Mouse (Mus musculus): ENCODE measurements around the gene Ndufa3. TPM values are rescaled to one million over a fixed set of nuclear protein-coding genes. Genes with fewer than 3 reads are reported as not detected.

Ndufa3 gene
- polyA plus RNA-seq, 1 experiment from 2014 or later, result 483 TPM

DNA sequence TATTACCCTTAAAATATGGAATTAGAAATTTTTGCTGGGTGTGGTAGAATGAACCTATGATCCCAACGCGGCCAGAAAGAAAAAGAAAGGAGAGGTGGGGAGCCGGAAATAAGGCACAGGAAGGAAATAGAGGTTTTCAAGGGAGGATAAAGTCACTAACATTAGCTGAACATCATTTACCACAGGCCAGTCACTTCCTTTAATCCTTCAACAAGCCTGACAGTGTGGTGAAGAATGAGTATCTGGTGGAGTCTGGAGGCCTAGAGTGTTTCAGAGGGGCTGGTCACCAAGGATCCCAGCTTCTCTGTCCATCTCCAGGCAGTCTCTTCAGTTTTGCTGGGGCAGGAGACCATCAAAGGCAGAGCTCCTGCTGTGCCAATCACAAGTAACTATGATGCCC lies 6.7 kb upstream of the Ndufa3 start:
- WGBS, result 82% methylated on average over 3 of the region's 3 CpGs

GRCm38 (mm10) chr7:3611006-3611405 lies 6.2 kb upstream of the Ndufa3 start:
- H3K27me3 ChIP-seq, result no peaks in the 10 kb centered on the region
- no peak overlapping the region for H3K4me2 ChIP-seq (replicated peaks)
- no peak overlapping the region for H3K4me3 ChIP-seq (replicated peaks)
- no peaks in the 10 kb centered on the region for H3K4me1 ChIP-seq
- H3K36me3 ChIP-seq, result no peaks in the 10 kb centered on the region
- WGBS, result 87% methylated on average over 13 of the region's 13 CpGs
- no peaks in the 10 kb centered on the region for H3K9me3 ChIP-seq (replicated peaks)
- no peak overlapping the region for H3K9ac ChIP-seq
- ATAC-seq (ENCODE audit: insufficient number of reproducible peaks, low FRiP score, low TSS enrichment, low read depth), result peak; percentile 69; the same call in 1 of the 2 replicates
- H3K27ac ChIP-seq (replicated peaks), result no peak overlapping the region

More for the DNA sequence above, 6.7 kb upstream of the Ndufa3 start:
- no peak overlapping the region for H3K9ac ChIP-seq
- H3K27ac ChIP-seq (replicated peaks), result no peak overlapping the region
- no peak for ATAC-seq (ENCODE audit: insufficient number of reproducible peaks, low FRiP score, low TSS enrichment, low read depth)
- H3K27me3 ChIP-seq, result no peaks in the 10 kb centered on the region
- no peak overlapping the region for H3K4me2 ChIP-seq (replicated peaks)
- H3K4me1 ChIP-seq, result no peaks in the 10 kb centered on the region
- H3K4me3 ChIP-seq (replicated peaks), result no peak overlapping the region
- H3K9me3 ChIP-seq (replicated peaks), result no peaks in the 10 kb centered on the region
- H3K36me3 ChIP-seq, result no peaks in the 10 kb centered on the region

DNA sequence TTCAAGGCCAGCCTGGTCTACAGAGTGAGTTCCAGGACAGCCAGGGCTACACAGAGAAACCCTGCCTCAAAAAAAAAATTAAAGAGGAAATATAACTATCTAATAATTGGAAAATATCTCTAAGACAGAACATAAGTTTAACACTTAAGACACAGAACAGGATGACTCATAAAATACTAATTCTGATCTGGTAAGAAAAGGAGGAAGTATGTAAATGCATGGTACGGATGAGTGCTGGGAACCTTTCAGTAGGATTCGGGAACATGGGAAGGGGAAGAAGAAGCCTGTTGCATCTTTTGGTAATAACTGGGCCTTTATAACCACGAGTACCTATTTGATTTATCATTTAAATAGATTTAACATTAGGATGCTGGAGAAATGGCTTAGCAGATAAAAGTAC lies 3.2 kb upstream of the Ndufa3 start:
- Histone ChIP-seq H3K4me2 (replicated peaks) (no peak overlapping the region), H3K27me3 (no peaks in the 10 kb centered on the region), H3K9ac (no peak overlapping the region), H3K4me3 (replicated peaks) (no peak overlapping the region), H3K4me1 (peaks cover 6% of the 10 kb centered on the region; the same call in 1 of the 2 replicates), H3K36me3 (no peaks in the 10 kb centered on the region), H3K9me3 (replicated peaks) (no peaks in the 10 kb centered on the region), H3K27ac (replicated peaks) (no peak overlapping the region)
- no peak for ATAC-seq (ENCODE audit: insufficient number of reproducible peaks, low FRiP score, low TSS enrichment, low read depth)
- WGBS, result 79% methylated on average over 3 of the region's 3 CpGs

GRCm38 (mm10) chr7:3616057-3616388 lies 1.1 kb upstream of the Ndufa3 start, which contains the start of gene Oscar:
Oscar (minus strand) TSS chr7:3616157.
- Histone ChIP-seq H3K36me3 (peaks cover 15% of the 10 kb centered on the region), H3K9ac (no peak within 1 kb of the TSS), H3K9me3 (replicated peaks) (no peaks in the 10 kb centered on the region), H3K27me3 (no peaks in the 10 kb centered on the region), H3K4me3 (replicated peaks) (peak within 1 kb of the TSS; percentile 83), H3K4me2 (replicated peaks) (peak within 1 kb of the TSS; percentile 66; the same call in 1 of the 2 replicates), H3K27ac (replicated peaks) (no peak within 1 kb of the TSS), H3K4me1 (peaks cover 6% of the 10 kb centered on the region; the same call in 1 of the 2 replicates)
- WGBS, result 74% methylated on average over 4 of the region's 4 CpGs
- ATAC-seq (ENCODE audit: insufficient number of reproducible peaks, low FRiP score, low TSS enrichment, low read depth), result no peak

- Histone ChIP-seq H3K9me3 (replicated peaks) (no peaks in the 10 kb centered on the region), H3K9ac (no peak overlapping the region), H3K4me2 (replicated peaks) (peak overlapping the region; percentile 66; the same call in 1 of the 2 replicates), H3K4me3 (replicated peaks) (peak overlapping the region; percentile 83), H3K36me3 (peaks cover 17% of the 10 kb centered on the region), H3K4me1 (peaks cover 6% of the 10 kb centered on the region; the same call in 1 of the 2 replicates), H3K27me3 (no peaks in the 10 kb centered on the region), H3K27ac (replicated peaks) (no peak overlapping the region)
- 41% methylated on average over 6 of the region's 6 CpGs for WGBS
- peak; percentile 7; the same call in 1 of the 2 replicates for ATAC-seq (ENCODE audit: insufficient number of reproducible peaks, low FRiP score, low TSS enrichment, low read depth)
These were observed 558 bp upstream of the Ndufa3 start for GRCm38 (mm10) chr7:3616389-3617241.

DNA sequence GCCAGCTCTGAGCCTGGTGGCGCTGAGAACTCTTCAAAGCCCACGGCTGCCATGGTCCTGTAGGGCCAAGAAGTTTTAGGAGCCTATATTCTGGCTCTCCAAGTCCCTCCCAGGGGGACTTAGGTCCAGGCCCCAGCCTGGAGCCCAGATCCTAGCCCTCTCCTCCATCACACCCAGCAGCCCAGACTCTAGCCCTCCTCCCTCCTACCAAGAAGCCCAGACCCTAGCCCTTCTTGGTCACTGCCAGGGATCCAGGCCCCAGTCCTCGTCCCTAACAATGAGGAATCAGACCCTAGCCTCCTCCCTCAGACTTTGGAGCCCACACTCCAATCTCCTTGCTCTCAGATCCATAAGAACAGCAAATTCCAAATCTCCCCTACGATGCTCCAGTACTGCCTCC lies 11.9 kb downstream of the Ndufa3 start:
- Histone ChIP-seq H3K4me2 (replicated peaks) (peak overlapping the region; percentile 91), H3K27ac (replicated peaks) (0 out of 2 replicates have a peak overlapping the region, but pooled peaks have one; percentile 92), H3K9me3 (replicated peaks) (no peaks in the 10 kb centered on the region), H3K9ac (peak overlapping the region; percentile 81), H3K27me3 (no peaks in the 10 kb centered on the region), H3K4me3 (replicated peaks) (peak overlapping the region; percentile 67), H3K4me1 (peaks cover 21% of the 10 kb centered on the region), H3K36me3 (peaks cover 46% of the 10 kb centered on the region)
- no peak for ATAC-seq (ENCODE audit: insufficient number of reproducible peaks, low FRiP score, low TSS enrichment, low read depth)
- 34% methylated on average over 4 of the region's 4 CpGs for WGBS

DNA sequence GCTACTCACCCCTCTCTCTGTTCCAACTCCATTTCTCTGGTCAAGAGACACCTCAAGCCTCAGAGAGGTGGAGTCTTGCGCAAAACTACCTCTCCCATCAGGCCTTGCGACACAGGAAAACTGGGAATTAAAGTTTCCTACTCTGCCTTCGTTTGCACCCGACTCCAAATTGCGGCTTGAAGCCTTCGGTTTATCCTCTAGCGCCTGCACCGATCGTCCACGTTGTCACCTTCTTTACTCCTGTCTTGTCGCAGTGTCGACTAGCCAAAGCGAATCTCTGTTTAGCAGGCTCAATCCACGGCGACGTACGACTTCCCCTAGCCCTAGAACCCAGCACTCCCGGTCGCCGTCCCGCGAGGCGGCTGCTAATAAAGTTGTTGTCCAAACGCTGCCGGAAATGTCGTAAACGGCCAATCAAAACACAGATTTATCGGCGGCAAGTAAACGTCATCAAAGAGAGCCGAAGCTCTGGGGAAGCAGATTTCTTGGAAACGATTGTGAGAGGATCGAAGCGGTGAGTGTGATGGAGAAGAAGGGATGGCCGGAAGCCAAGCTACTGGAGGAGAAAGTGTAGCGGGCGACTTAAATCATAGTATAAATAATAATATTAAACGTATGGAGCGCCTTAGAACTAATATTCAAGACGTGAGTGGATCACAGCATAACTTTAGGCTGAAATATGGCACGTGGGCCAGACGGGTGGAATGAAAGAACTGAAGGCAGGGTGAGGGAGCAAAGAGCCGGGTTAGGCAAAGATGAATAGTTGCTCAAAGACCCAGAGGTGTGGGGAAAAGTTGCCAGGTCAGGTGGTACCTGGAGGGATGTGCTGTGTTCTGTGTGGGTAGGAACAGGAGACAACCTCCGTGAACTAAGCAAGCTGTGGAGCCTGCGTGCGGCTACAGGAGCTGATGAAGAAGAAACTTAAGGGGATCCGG lies 12.6 kb downstream of the Ndufa3 start, which contains the start of the genes Tfpt and Prpf31:
TSS of gene Tfpt (minus strand) at position 387 of the 935 bp plus-strand sequence.
TSS of gene Prpf31 (plus strand) at position 443 of the 935 bp plus-strand sequence.
- Histone ChIP-seq H3K4me3 (replicated peaks) (peak within 1 kb of the TSS; percentile 67), H3K9me3 (replicated peaks) (no peaks in the 10 kb centered on the region), H3K27ac (replicated peaks) (peak within 1 kb of the TSS; percentile 92), H3K36me3 (peaks cover 46% of the 10 kb centered on the region), H3K4me1 (peaks cover 21% of the 10 kb centered on the region), H3K4me2 (replicated peaks) (peak within 1 kb of the TSS; percentile 91), H3K27me3 (no peaks in the 10 kb centered on the region), H3K9ac (peak within 1 kb of the TSS; percentile 81)
- peak; percentile 82 for ATAC-seq (ENCODE audit: insufficient number of reproducible peaks, low FRiP score, low TSS enrichment, low read depth)
- WGBS, result 1% methylated on average over 47 of the region's 47 CpGs

- 53% methylated on average over 3 of the region's 3 CpGs for WGBS
- Histone ChIP-seq H3K9me3 (replicated peaks) (no peaks in the 10 kb centered on the region), H3K27ac (replicated peaks) (no peak overlapping the region), H3K4me1 (peaks cover 21% of the 10 kb centered on the region), H3K9ac (peak overlapping the region; percentile 46), H3K36me3 (peaks cover 47% of the 10 kb centered on the region), H3K4me2 (replicated peaks) (peak overlapping the region; percentile 91), H3K27me3 (no peaks in the 10 kb centered on the region), H3K4me3 (replicated peaks) (peak overlapping the region; percentile 67)
- ATAC-seq (ENCODE audit: insufficient number of reproducible peaks, low FRiP score, low TSS enrichment, low read depth), result no peak
These were observed 13.3 kb downstream of the Ndufa3 start for GRCm38 (mm10) chr7:3630478-3630815.

DNA sequence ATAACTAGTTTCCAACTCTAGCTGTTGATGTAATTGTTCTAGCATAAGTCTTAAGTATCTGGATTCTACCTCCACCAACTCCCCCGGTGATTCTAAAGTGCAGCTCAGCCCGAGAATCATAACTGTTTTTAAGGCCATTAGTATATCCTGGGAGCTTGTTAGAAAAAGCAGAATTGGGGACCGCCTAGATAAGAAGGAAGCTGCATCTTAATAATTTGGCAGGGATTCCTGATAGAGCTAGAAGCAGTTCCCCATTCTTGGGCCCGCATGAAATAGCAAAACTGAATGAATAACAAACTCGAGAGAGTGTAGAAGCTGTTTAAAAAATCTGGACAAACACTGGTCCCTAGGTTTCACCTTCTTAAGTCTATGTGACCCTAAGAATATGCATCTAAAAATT lies 26.2 kb downstream of the Ndufa3 start:
- Histone ChIP-seq H3K9me3 (replicated peaks) (no peaks in the 10 kb centered on the region), H3K4me2 (replicated peaks) (no peak overlapping the region), H3K4me1 (peaks cover 31% of the 10 kb centered on the region), H3K9ac (no peak overlapping the region), H3K4me3 (replicated peaks) (no peak overlapping the region), H3K27me3 (no peaks in the 10 kb centered on the region), H3K36me3 (peaks cover 42% of the 10 kb centered on the region), H3K27ac (replicated peaks) (no peak overlapping the region)
- no peak for ATAC-seq (ENCODE audit: insufficient number of reproducible peaks, low FRiP score, low TSS enrichment, low read depth)
- 73% methylated on average over 5 of the region's 5 CpGs for WGBS

GRCm38 (mm10) chr7:3643843-3644242 lies 26.7 kb downstream of the Ndufa3 start:
- peak overlapping the region; percentile 98 for H3K4me3 ChIP-seq (replicated peaks)
- ATAC-seq (ENCODE audit: insufficient number of reproducible peaks, low FRiP score, low TSS enrichment, low read depth), result no peak
- H3K27me3 ChIP-seq, result no peaks in the 10 kb centered on the region
- H3K9me3 ChIP-seq (replicated peaks), result no peaks in the 10 kb centered on the region
- peaks cover 33% of the 10 kb centered on the region for H3K4me1 ChIP-seq
- H3K36me3 ChIP-seq, result peaks cover 37% of the 10 kb centered on the region
- H3K9ac ChIP-seq, result no peak overlapping the region
- peak overlapping the region; percentile 64 for H3K4me2 ChIP-seq (replicated peaks)
- no peak overlapping the region for H3K27ac ChIP-seq (replicated peaks)
- 21% methylated on average over 9 of the region's 9 CpGs for WGBS

- H3K4me2 ChIP-seq (replicated peaks), result peak overlapping the region; percentile 64
- H3K27me3 ChIP-seq, result no peaks in the 10 kb centered on the region
- no peak overlapping the region for H3K9ac ChIP-seq
- peaks cover 33% of the 10 kb centered on the region for H3K4me1 ChIP-seq
- H3K27ac ChIP-seq (replicated peaks), result peak overlapping the region; percentile 82
- WGBS, result 1% methylated on average over 11 of the region's 11 CpGs
- H3K9me3 ChIP-seq (replicated peaks), result no peaks in the 10 kb centered on the region
- H3K36me3 ChIP-seq, result peaks cover 33% of the 10 kb centered on the region
- no peak for ATAC-seq (ENCODE audit: insufficient number of reproducible peaks, low FRiP score, low TSS enrichment, low read depth)
- peak overlapping the region; percentile 98 for H3K4me3 ChIP-seq (replicated peaks)
These were observed 27.1 kb downstream of the Ndufa3 start for GRCm38 (mm10) chr7:3644348-3644671.
